Mouse (Mus musculus): ENCODE data around the gene Meis1.

The Meis1 gene

GRCm38 (mm10) chr11:18878748-18879455 is 139.9 kb downstream of the Meis1 start:
- in situ Hi-C loops (cut with MboI, MseI), result no loop called here

GRCm38 (mm10) chr11:18878016-18878415 is 140.8 kb downstream of the Meis1 start:
- in situ Hi-C loops (cut with MboI, MseI), result no loop called here

- in situ Hi-C loops (cut with MboI, MseI), result no loop called here
These were observed 141.2 kb downstream of the Meis1 start for GRCm38 (mm10) chr11:18877626-18878011.

GRCm38 (mm10) chr11:18876886-18877625 is 141.7 kb downstream of the Meis1 start:
- in situ Hi-C loops (cut with MboI, MseI), result no loop called here

GRCm38 (mm10) chr11:18875911-18876885 is 142.6 kb downstream of the Meis1 start:
- in situ Hi-C loops (cut with MboI, MseI), result no loop called here

- in situ Hi-C loops (cut with MboI, MseI), result no loop called here
These were observed 143.5 kb downstream of the Meis1 start for GRCm38 (mm10) chr11:18875001-18875902.

GRCm38 (mm10) chr11:18874278-18875000 is 144.3 kb downstream of the Meis1 start:
- in situ Hi-C loops (cut with MboI, MseI), result loop anchor here (5.0 kb wide), 1 partner anchor 138 kb away; no protein-coding TSS in a partner anchor

- in situ Hi-C loops (cut with MboI, MseI), result loop anchor here (5.0 kb wide), 1 partner anchor 139 kb away; no protein-coding TSS in a partner anchor
These were observed 145.1 kb downstream of the Meis1 start for GRCm38 (mm10) chr11:18873451-18874277.

- in situ Hi-C loops (cut with MboI, MseI), result loop anchor here (5.0 kb wide), 1 partner anchor 140 kb away; no protein-coding TSS in a partner anchor
These were observed 146.0 kb downstream of the Meis1 start for GRCm38 (mm10) chr11:18872793-18873192.

- in situ Hi-C loops (cut with MboI, MseI), result loop anchor here (5.0 kb wide), 1 partner anchor 140 kb away; no protein-coding TSS in a partner anchor
These were observed 146.6 kb downstream of the Meis1 start for GRCm38 (mm10) chr11:18872118-18872751.

GRCm38 (mm10) chr11:18871170-18872081 is 147.4 kb downstream of the Meis1 start:
- in situ Hi-C loops (cut with MboI, MseI), result loop anchor here (5.0 kb wide), 1 partner anchor 141 kb away; no protein-coding TSS in a partner anchor

GRCm38 (mm10) chr11:18870121-18870931 is 148.5 kb downstream of the Meis1 start:
- in situ Hi-C loops (cut with MboI, MseI), result loop anchor here (5.0 kb wide), 1 partner anchor 142 kb away; no protein-coding TSS in a partner anchor

GRCm38 (mm10) chr11:18869429-18869969 is 149.3 kb downstream of the Meis1 start:
- in situ Hi-C loops (cut with MboI, MseI), result no loop called here

- in situ Hi-C loops (cut with MboI, MseI), result no loop called here
These were observed 151.1 kb downstream of the Meis1 start for GRCm38 (mm10) chr11:18867665-18868064.

- in situ Hi-C loops (cut with MboI, MseI), result no loop called here
These were observed 152.5 kb downstream of the Meis1 start for GRCm38 (mm10) chr11:18866198-18866836.

- in situ Hi-C loops (cut with MboI, MseI), result no loop called here
These were observed 168.0 kb downstream of the Meis1 start for GRCm38 (mm10) chr11:18850772-18851171.
